Mouse (Mus musculus): Measurements from ENCODE around the gene Gse1.
"Not testable (repeated sequence)": the region's sequence is repeated elsewhere in the genome, so short reads cannot be mapped to it uniquely, and the experiment has no call there.

The Gse1 gene

GRCm38 (mm10) chr8:120327131-120327554, 98.9 kb downstream of the Gse1 start:
- peak; percentile 50 for DNase-seq

- no peak for DNase-seq
These were observed 100.2 kb downstream of the Gse1 start for GRCm38 (mm10) chr8:120328361-120329022.

GRCm38 (mm10) chr8:120329030-120329748, 100.9 kb downstream of the Gse1 start:
- DNase-seq: no peak

GRCm38 (mm10) chr8:120331027-120331426, 102.8 kb downstream of the Gse1 start:
- no peak for DNase-seq

- peak; percentile 40 for DNase-seq
These were observed 104.3 kb downstream of the Gse1 start for GRCm38 (mm10) chr8:120332379-120333229.

GRCm38 (mm10) chr8:120333681-120334080, 105.4 kb downstream of the Gse1 start:
- no peak for DNase-seq

GRCm38 (mm10) chr8:120334261-120334660, 106.0 kb downstream of the Gse1 start:
- not testable (repeated sequence) for DNase-seq

GRCm38 (mm10) chr8:120334878-120335261, 106.6 kb downstream of the Gse1 start:
- peak; percentile 35 for DNase-seq

GRCm38 (mm10) chr8:120335262-120336086, 107.2 kb downstream of the Gse1 start:
- DNase-seq: peak; percentile 54

GRCm38 (mm10) chr8:120336087-120336380, 107.8 kb downstream of the Gse1 start:
- peak; percentile 35 for DNase-seq

- no peak for DNase-seq
These were observed 108.8 kb downstream of the Gse1 start for GRCm38 (mm10) chr8:120336909-120337555.

- DNase-seq: no peak
These were observed 109.4 kb downstream of the Gse1 start for GRCm38 (mm10) chr8:120337627-120338026.

GRCm38 (mm10) chr8:120338678-120339077, 110.4 kb downstream of the Gse1 start:
- peak; percentile 56 for DNase-seq

- DNase-seq: no peak
These were observed 111.5 kb downstream of the Gse1 start for GRCm38 (mm10) chr8:120339743-120340142.

GRCm38 (mm10) chr8:120341124-120341523, 112.9 kb downstream of the Gse1 start:
- DNase-seq: no peak

- DNase-seq: peak; percentile 59
These were observed 114.7 kb downstream of the Gse1 start for GRCm38 (mm10) chr8:120342847-120343548.

- DNase-seq: no peak
These were observed 115.3 kb downstream of the Gse1 start for GRCm38 (mm10) chr8:120343582-120343981.

GRCm38 (mm10) chr8:120344166-120344565, 115.9 kb downstream of the Gse1 start:
- DNase-seq: no peak

GRCm38 (mm10) chr8:120344583-120344982, 116.3 kb downstream of the Gse1 start:
- DNase-seq: no peak

GRCm38 (mm10) chr8:120347734-120348341, 119.6 kb downstream of the Gse1 start:
- no peak for DNase-seq

- DNase-seq: no peak
These were observed 120.7 kb downstream of the Gse1 start for GRCm38 (mm10) chr8:120348922-120349321.
